Mouse (Mus musculus): ENCODE measurements around the gene Gimd1.

DNA sequence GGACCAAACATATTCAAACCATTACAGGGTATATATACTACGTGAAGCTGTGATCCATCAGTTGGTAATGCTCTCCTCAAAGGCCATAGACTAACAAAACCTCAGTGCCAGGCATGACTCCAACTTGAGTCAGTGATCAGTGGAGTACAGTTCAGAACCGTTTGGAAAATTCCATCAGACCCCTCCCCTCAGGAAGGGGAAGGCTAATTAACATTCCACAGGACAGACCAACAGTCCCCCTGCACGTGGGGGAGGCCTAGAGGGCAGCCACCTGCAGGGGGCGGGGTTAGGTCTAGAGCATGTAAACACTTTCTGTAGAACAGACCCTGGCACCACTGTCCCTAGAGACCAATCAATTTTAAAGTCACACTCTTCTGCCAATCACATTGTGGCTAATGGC lies 47.3 kb upstream of the Gimd1 start:
- TF ChIP-seq CTCF (IDR thresholded peaks at IDR 0.05; ENCODE audit: control insufficient read depth, insufficient read depth, low read length), result no peak
- no peak for TF ChIP-seq POLR2A (IDR thresholded peaks at IDR 0.05; ENCODE audit: borderline replicate concordance, control insufficient read depth, low read depth, low read length)
